Mouse (Mus musculus) testis, postnatal 10 days (tissue): ENCODE data around the gene Pex7.
"Not testable (repeated sequence)": the region's sequence is repeated elsewhere in the genome, so short reads cannot be mapped to it uniquely, and the experiment has no call there.

Experiments
- DNase-seq: peaks from one replicate; pipeline ENCODE4 v3.0.0; 2021; ENCODE audit warnings: low spot score

The Pex7 gene

DNA sequence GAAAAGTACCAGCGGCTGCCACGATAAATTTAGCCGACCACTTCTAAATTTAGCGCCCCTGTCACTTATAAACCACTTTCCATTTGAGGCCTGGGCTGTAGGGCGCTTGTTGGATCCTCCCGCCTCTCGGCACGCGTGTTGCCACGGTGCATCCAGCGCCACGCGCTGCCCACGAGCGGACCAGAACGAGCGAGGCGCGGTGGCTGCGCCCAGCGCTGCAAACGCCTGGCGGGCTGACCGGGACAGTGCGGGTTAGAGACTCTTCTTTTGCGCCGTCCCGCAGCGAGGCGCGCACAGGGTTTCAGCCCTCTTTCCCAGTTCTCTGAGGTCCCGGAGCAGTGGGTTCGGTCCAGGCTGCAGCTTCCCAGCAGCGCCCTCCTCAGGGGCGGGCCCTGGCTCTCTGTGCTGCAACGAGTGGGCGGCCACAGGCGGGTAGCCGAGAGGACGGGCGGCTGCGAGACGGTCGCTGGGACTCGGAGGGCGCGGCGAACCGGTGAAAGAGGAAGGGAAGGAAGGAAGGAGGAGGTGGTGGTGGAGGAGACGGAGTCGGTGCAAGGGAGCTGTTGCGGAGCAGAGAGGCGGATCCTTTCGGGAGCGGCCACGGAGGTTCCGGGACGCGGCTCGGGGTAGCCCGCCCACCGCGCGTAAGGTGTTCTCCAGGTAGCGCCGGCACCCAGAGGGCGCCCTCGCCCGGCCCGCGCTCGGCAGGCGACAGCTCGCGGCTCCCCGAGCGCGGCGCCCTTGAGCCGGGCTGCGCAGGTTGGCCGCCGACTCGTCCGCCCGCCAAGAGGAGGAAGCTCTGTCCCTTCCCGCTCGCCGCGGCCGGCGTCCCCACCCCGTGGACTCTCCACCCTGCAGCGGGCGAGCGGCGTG, 26.3 kb upstream of the Pex7 start:
- peak; percentile 74 for DNase-seq

DNA sequence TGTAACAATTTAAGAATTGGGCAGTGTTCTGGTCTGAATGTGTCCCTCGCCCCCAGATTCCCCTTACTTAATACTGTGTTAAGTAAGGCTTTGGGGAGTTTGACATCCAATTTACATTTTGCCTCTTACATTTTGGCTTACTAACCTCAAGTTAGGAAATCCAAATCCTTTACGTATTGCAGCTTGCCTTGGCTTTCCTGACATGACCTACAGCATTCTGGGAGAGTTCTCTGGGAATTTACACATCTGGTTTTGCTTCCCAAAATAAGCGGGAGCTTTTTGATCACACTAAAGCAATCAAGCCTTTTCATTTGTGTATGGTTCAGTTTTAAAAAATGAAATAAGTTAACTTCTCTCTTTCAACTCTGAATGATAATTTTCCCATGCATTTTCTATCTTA, 25.5 kb upstream of the Pex7 start:
- DNase-seq = no peak

GRCm38 (mm10) chr10:19928205-19928604, 20.7 kb upstream of the Pex7 start:
- no peak for DNase-seq

- DNase-seq = not testable (repeated sequence)
These were observed 19.0 kb upstream of the Pex7 start for GRCm38 (mm10) chr10:19926391-19926897.

GRCm38 (mm10) chr10:19924256-19924655, 16.8 kb upstream of the Pex7 start:
- DNase-seq = no peak

GRCm38 (mm10) chr10:19922410-19922809, 14.9 kb upstream of the Pex7 start:
- DNase-seq = no peak

DNA sequence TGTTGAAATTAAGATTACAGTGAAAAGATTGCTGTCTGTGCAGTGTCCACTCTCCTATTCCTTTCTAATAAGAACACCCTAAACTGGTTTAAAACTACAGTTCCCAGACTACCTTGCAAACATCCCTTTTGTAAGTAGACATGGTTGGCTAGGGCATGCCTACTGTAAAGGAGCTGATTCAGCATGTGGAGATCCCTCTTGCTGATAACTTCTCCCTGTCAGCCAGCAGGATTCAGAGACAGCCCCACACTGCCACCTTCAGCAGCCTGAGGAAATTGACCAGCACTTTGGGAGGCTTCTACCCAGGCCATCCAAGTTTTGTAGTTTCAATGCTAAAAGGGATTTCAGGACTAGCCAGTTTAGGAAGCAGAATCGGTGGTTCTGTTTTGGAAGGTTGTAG, 7.8 kb upstream of the Pex7 start:
- peak; percentile 62 for DNase-seq

DNA sequence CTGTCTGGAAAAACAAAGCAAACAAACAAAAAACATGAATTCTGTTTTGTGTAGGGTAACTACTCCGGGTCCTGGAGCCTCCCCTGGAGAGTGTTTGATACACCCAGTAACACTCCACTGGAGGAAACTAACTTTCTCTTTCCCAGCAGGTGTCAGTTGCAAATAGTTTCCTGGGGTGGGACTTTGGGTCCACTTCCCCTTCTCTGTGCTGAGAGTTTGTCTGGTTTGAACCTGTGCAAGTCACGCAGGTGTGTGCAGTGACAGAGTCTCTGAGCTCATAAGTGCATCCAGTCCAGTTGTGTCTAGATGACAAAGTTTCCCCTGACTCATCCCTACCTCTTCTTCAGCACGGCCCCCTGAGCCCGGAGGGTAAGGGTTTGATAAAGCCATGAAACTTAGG, 6.3 kb upstream of the Pex7 start:
- DNase-seq = no peak

GRCm38 (mm10) chr10:19911583-19911982, 4.1 kb upstream of the Pex7 start:
- DNase-seq = no peak

DNA sequence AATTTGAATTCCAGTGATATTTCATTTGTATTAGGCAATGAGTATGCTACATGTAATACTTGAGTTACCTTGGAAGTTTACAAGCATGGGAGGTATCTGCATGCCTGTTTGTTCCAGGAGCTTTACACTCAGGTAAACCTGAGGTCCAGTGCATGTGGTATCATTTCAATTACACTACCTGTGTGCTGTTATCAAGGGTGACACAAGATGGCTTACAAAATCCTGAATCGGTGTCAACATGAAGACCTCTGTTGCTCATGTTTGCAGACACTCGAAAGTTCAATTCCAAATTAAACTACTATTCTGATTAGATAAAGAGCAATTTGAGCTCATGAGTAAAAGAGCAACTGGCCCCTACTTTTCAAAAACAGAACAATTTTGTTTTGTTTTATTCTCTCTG, 3.0 kb upstream of the Pex7 start:
- DNase-seq = no peak

GRCm38 (mm10) chr10:19908076-19908475, 587 bp upstream of the Pex7 start:
- no peak for DNase-seq

DNA sequence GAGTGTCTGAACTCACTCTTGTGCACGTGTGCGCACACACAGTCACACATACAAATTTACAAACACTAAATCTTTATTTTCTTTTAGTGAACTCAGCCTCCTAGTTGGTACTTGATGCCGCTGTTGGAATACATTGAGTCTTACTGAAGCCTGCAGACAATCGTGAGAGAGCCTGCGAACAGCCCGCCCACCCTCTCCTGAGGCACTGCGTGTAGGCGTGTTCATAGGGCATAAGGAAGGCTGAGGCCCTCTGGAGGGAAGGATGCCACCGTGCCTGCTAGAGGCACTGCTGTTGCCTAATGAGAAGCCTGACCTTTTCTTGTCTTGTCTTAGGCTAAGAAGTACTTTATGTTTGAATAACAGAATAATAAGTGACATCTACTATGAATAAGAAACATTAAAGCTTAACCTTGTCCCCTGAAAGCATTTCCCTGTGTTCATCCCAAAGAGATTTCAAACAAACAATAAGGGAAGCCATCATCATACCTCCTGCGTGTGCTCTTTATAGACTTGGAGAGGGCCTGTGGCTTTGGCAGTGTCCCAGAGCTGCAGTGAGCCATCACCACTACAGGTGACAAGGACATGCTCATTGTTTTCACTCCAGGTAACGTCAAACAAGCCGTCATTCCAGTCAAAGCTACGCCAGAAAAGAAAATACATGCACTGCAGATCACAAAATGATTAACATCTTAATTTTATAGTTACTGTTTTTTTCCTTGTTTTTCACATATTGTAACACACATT, 3.2 kb downstream of the Pex7 start:
- DNase-seq = no peak

GRCm38 (mm10) chr10:19901992-19902391, 5.5 kb downstream of the Pex7 start:
- no peak for DNase-seq

DNA sequence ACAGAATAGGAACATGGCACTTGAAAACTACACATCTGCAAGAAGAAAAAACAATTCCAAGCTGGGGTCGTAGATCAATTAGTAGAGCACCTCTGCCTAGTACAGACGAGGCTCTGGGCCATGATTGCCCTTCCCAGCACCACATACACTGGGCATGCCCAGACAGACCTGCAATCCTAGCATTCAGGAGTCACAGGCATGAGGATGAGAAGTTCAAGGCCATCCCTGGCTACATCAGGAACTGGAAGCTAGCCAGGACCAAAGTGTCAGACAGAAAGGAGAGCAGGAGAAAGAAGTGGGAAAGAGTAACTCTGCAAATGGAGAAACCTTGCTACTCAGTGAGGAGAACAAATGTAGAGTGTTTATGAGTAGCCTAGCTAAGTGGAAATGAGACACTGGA, 7.3 kb downstream of the Pex7 start:
- DNase-seq = no peak

DNA sequence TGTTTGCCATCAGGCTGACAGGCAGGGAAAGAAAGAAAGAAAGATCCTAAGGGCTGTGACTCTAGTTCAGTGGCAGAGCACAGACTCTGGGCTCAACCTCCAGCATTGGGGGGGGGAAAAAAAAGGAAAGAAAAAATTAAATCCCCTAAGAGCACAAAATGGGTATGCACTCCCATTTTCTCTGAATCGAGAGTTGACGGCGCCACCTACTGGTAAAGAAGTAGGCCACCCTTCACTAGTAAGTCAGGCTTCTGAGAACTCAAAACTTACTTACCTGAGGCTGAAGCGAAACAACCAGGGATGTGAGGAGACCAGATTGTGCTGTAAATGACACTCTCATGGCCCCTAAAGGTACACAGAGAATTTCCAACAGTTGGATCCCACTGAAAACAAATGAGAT, 13.5 kb downstream of the Pex7 start:
- DNase-seq = peak; percentile 51

DNA sequence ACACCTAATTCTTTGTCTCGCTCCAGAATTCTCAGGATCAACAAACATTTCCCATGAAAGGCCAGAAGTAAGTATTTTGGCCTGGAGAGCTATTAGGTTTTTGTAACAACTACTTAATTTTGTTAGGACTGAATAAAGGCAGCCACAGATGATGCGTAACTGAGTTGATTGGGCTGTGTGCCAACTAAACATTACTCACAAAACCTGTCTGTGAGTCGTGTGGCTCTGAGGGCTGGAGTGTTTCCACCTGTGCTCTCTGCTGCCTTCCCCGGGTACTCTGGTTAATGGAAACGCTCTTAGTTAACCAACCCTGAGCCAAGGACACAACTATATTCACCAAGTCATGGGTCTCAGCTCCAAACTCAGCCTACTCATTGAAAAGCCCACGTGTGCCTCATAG, 14.3 kb downstream of the Pex7 start:
- no peak for DNase-seq

DNA sequence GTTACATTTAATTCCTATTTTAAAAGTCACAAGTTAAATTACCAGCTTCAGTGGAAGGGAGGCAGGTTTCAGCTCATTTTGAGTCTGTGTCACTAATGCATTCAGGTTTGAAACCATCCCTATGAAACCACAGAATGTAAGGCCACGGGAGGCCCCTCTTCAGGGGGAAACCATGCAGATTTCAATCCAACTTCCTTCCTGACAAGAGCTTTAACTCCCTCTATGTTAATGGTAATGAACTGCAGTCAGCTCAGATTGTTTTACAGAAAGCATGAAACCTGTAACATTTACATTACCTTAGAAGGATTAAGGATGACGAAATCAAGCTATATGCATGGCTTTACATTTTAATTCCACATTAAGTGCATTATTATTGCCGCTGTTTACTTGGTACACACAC, 15.8 kb downstream of the Pex7 start:
- no peak for DNase-seq

DNA sequence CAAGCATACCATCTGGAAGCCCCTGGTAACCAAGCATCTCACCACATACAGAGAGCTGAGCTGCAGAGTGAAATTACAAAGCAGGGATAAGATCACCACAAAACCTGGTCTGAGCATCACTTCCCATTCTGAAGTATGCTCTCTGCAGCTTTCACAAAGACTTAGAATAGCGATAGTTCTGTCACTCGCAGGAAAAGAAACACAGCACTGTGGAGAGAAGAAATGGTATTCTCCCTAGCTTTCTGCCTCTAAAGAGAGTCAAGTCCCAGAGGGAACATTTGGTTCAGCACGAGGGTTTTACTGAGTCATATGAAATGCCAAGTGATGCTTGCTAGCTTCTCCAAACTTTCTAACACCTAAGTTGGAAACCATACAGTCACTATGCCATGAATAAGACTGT, 17.6 kb downstream of the Pex7 start:
- DNase-seq = no peak

- DNase-seq = no peak
These were observed 21.2 kb downstream of the Pex7 start for GRCm38 (mm10) chr10:19886249-19886648.

GRCm38 (mm10) chr10:19884409-19884808, 23.1 kb downstream of the Pex7 start:
- DNase-seq = no peak

DNA sequence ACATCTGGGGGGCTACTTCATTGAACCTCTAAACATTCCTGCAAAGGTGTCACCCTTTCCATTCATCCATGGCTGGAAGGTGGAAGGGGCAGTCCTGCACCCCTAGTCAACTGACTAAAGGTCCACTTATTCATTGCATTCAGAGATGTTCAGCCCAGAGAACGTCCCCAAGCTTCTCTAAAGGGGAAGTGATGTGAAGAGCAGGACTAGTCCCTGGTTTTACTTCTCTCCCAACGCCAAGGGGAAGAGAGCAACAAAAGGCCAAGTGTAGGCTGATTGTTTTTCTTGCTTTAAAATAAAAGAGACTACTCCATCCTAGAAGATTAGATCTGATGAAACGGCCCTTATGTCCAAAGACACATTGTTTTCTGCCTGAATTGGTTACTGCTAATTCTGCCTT, 27.1 kb downstream of the Pex7 start:
- DNase-seq = no peak

- no peak for DNase-seq
These were observed 28.3 kb downstream of the Pex7 start for GRCm38 (mm10) chr10:19879161-19879560.

GRCm38 (mm10) chr10:19877679-19878078, 29.8 kb downstream of the Pex7 start:
- no peak for DNase-seq
